Mouse (Mus musculus) hindbrain, embryonic 16.5 days (tissue): Measurements from ENCODE around the gene Gm20772. TPM values are rescaled to one million over a fixed set of nuclear protein-coding genes. Genes with fewer than 3 reads are reported as not detected.
"Not testable (repeated sequence)": the region's sequence is repeated elsewhere in the genome, so short reads cannot be mapped to it uniquely, and the experiment has no call there.

Experiments used
- ATAC-seq: fragments of 200-750 bp; cut with Nextera tagmentation; 2 replicates; pipeline ENCODE4 v1.8.0; 2017; ENCODE audit warnings: moderate TSS enrichment, moderate library complexity
- H3K27ac ChIP-seq: fragments of 300-500 bp; sonication (generic); 2 replicates; pipeline ENCODE4 v1.5.1; 2014; ENCODE audit warnings: low read depth, mild to moderate bottlenecking, control low read depth, low read length, moderate library complexity
- H3K27me3 ChIP-seq: fragments of 300-500 bp; sonication (generic); replicated peaks from 2 replicates; pipeline ENCODE4 v1.6.1; 2014; ENCODE audit warnings: low read length; ENCODE audit not compliant: control insufficient read depth, insufficient read depth
- H3K36me3 ChIP-seq: fragments of 300-500 bp; sonication (generic); 2 replicates; pipeline ENCODE4 v1.6.1; 2014; ENCODE audit warnings: mild to moderate bottlenecking, low read length, moderate library complexity, mixed read lengths; ENCODE audit not compliant: control insufficient read depth, insufficient read depth
- H3K4me1 ChIP-seq: fragments of 300-500 bp; sonication (generic); 2 replicates; pipeline ENCODE4 v1.6.1; 2014; ENCODE audit warnings: low read depth, low read length; ENCODE audit not compliant: control insufficient read depth, insufficient read depth
- H3K4me2 ChIP-seq: fragments of 300-500 bp; sonication (generic); 2 replicates; pipeline ENCODE4 v1.6.1; 2014; ENCODE audit warnings: mild to moderate bottlenecking, low read length, control low read depth, moderate library complexity
- H3K4me3 ChIP-seq: fragments of 300-500 bp; sonication (generic); 2 replicates; pipeline ENCODE4 v1.5.1; 2014; ENCODE audit warnings: mild to moderate bottlenecking, low read length, control low read depth, moderate library complexity
- H3K9ac ChIP-seq: fragments of 300-500 bp; sonication (generic); 2 replicates; pipeline ENCODE4 v1.6.1; 2014; ENCODE audit warnings: low read depth, mild to moderate bottlenecking, control low read depth, low read length, moderate library complexity
- H3K9me3 ChIP-seq: fragments of 300-500 bp; sonication (generic); 2 replicates; pipeline ENCODE4 v1.6.1; 2014; ENCODE audit warnings: mild to moderate bottlenecking, low read length, moderate library complexity; ENCODE audit not compliant: control insufficient read depth
- WGBS: fragments of 180-500 bp; shearing (Covaris S2); extraction: QIAGEN DNeasy Blood & Tissue Kit; methylation state at CpG from one replicate; pipeline ENCODE4 v1.1.7; 2014; 5-methylcytosine and 5-hydroxymethylcytosine counted together
- polyA plus RNA-seq: library from polyadenylated mRNA; unstranded; fragments of >200 nt; fragmentation: Nextera tagmentation; extraction: Ambion mirVana; gene quantifications from 2 replicates; pipeline ENCODE4 v1.2.1, GENCODE M21; 2015

The Gm20772 gene
- polyA plus RNA-seq: not detected in 2 replicates

GRCm38 (mm10) chrY:17874441-17874840 lies at the start of gene Gm20772, which contains the start of gene Gm20831:
TSS of gene Gm20772 (plus strand) at chrY:17874741.
TSS of gene Gm20831 (plus strand) at chrY:17874741.
- not testable (repeated sequence) for H3K27me3 ChIP-seq, H3K36me3 ChIP-seq, H3K4me1 ChIP-seq, H3K27ac ChIP-seq, H3K9ac ChIP-seq, H3K4me3 ChIP-seq, H3K9me3 ChIP-seq, ATAC-seq, H3K4me2 ChIP-seq

DNA sequence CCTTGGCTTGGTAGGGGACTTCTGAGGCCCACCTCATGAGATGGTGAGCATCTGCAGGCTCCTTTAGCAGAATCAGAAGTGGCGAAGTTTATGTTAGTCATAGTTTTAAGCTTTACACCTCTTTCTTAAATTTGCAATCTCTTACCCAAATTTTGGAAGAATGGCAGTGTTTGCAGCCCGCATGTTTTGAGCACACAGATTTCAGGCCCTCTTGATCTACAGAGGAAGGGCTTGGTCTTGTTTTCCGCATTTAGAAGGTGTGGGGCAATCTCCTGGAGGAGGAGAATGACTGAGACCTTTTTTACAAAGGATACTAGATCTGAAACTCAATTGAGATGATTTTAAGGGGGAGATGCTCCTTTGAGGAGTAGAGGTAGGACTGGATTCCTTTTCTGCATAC lies 28.4 kb upstream of the Gm20772 start, which contains the start of gene Gm21904:
Gm21904 (minus strand) TSS at position 101 of the 400 bp plus-strand sequence.
- no CpG with 5 or more reads among the region's 3 CpGs for WGBS
- not testable (repeated sequence) for H3K4me2 ChIP-seq, H3K27me3 ChIP-seq, ATAC-seq, H3K9ac ChIP-seq, H3K9me3 ChIP-seq, H3K27ac ChIP-seq, H3K4me1 ChIP-seq, H3K36me3 ChIP-seq, H3K4me3 ChIP-seq

Other genes starting within 250 kb of the Gm20772 start
- gene Gm21904, start 28.5 kb upstream of the Gm20772 start, polyA plus RNA-seq: not detected in 2 replicates
- not detected in 2 replicates for gene Gm20831, start within 50 bp of the Gm20772 start, polyA plus RNA-seq
- not detected in 2 replicates for gene Srsy, start 62.6 kb downstream of the Gm20772 start, polyA plus RNA-seq
- not detected in 2 replicates for gene Gm21764, start 187.1 kb downstream of the Gm20772 start, polyA plus RNA-seq
- not detected in 2 replicates for gene Ssty1, start 214.4 kb downstream of the Gm20772 start, polyA plus RNA-seq